Mouse (Mus musculus) heart, embryonic 11.5 days (tissue): ENCODE measurements at regions not wholly inside any gene's neighbourhood (a gene's known extent, or its start where the extent isn't known, plus 50 kb on each side); places are given as distances from the start of the nearest gene placed in this dataset.

Experiments
- ATAC-seq: fragments of 200-750 bp; cut with Nextera tagmentation; replicated peaks from 2 replicates; pipeline ENCODE4 v1.8.0; 2017; ENCODE audit warnings: moderate library complexity; ENCODE audit not compliant: insufficient number of reproducible peaks, low FRiP score, low TSS enrichment
- H3K27ac ChIP-seq: fragments of 300-500 bp; sonication (generic); 2 replicates; pipeline ENCODE4 v1.5.1; 2014; ENCODE audit warnings: mild to moderate bottlenecking, low read depth, low read length
- H3K27me3 ChIP-seq: fragments of 300-500 bp; sonication (generic); 2 replicates; pipeline ENCODE4 v1.6.1; 2014; ENCODE audit warnings: mild to moderate bottlenecking, low read length, mixed read lengths; ENCODE audit not compliant: control insufficient read depth, insufficient read depth
- H3K36me3 ChIP-seq: fragments of 300-500 bp; sonication (generic); 2 replicates; pipeline ENCODE4 v1.6.1; 2014; ENCODE audit warnings: mild to moderate bottlenecking, low read length, moderate library complexity, mixed read lengths; ENCODE audit not compliant: control insufficient read depth, insufficient read depth
- H3K4me1 ChIP-seq: fragments of 300-500 bp; sonication (generic); 2 replicates; pipeline ENCODE4 v1.6.1; 2014; ENCODE audit warnings: low read length; ENCODE audit not compliant: control insufficient read depth, insufficient read depth
- H3K4me2 ChIP-seq: fragments of 300-500 bp; sonication (generic); 2 replicates; pipeline ENCODE4 v1.6.1; 2014; ENCODE audit warnings: mild to moderate bottlenecking, moderate library complexity
- H3K4me3 ChIP-seq: fragments of 300-500 bp; sonication (generic); 2 replicates; pipeline ENCODE4 v1.5.1; 2014; ENCODE audit warnings: low read depth, low read length
- H3K9ac ChIP-seq: fragments of 300-500 bp; sonication (generic); 2 replicates; pipeline ENCODE4 v1.6.1; 2014; ENCODE audit warnings: mild to moderate bottlenecking, low read depth, low read length, moderate library complexity
- H3K9me3 ChIP-seq: fragments of 300-500 bp; sonication (generic); replicated peaks from 2 replicates; pipeline ENCODE4 v1.6.1; 2016; ENCODE audit warnings: low read length; ENCODE audit not compliant: control insufficient read depth
- WGBS: fragments of 180-500 bp; shearing (Covaris S2); extraction: QIAGEN DNeasy Blood & Tissue Kit; methylation state at CpG from one replicate; pipeline ENCODE4 v1.1.7; 2014; ENCODE audit not compliant: insufficient replicate concordance; 5-methylcytosine and 5-hydroxymethylcytosine counted together

DNA sequence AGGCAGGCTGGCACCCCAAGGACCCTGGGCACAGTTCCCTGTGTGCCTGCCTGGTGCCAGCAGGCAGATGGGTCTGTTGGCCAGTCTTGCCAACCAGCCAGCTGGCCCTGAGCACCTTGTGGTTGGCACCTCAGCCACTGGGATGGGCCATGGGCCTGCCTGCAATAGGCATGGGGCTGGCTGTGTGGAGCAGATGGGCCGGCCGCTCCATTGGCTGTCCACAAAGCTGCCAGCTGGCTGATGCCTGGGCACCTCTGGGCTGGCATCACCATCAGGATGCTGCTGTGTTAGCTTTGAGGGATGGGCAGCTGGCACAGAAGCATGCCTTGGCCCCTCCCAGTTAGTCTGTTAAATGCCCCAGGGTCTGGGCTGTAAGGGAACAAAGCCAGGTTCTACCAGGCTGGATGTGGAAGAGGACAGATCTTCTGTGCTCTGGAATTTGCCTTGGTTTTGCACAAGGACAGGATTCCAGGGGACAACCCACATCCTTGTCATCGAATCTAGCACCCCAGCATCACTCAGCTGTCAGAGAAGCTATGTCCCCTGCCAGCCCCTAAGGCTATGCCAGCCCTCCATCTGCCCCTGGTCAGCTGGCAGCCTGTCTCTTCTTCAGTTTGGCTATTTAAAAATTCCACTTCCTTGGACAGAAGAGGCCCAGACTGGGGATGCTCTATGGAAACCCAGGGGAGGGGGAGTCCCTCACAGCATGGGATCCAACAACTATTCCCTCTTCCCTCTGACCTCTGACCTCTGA is 201.8 kb downstream of the Gm26897 start:
- Histone ChIP-seq H3K27ac (no peak overlapping the region), H3K4me1 (no peaks in the 10 kb centered on the region), H3K27me3 (peaks cover 56% of the 10 kb centered on the region), H3K9ac (no peak overlapping the region), H3K4me2 (no peak overlapping the region), H3K9me3 (0 out of 2 replicates have a peak, but pooled peaks cover 3% of the 10 kb centered on the region), H3K4me3 (no peak overlapping the region), H3K36me3 (no peaks in the 10 kb centered on the region)
- 80% methylated on average over 3 of the region's 3 CpGs for WGBS
- ATAC-seq, result no peak

DNA sequence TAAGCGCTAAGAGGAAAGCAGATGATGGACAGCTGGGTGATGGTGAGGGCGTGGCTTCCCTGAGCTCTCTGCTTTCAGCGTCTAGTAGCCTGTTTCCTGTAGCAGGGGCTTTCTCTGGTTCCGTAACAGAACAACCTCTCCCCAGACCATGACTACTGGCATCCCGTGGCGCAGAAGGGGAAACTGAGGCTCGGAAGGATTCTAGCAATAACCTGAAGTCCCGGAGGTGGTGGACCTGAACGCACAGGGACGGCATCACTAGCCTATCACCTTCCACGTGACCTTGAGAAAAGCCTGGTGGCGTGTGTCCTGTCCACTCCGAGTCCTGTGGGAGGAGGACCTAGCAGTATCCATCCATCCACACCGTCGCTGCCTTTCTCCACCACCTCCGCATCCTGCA is 208.1 kb downstream of the Gm26897 start:
- H3K9me3 ChIP-seq, result no peaks in the 10 kb centered on the region
- no peak for ATAC-seq
- H3K9ac ChIP-seq, result no peak overlapping the region
- no peaks in the 10 kb centered on the region for H3K4me1 ChIP-seq
- H3K4me3 ChIP-seq, result no peak overlapping the region
- H3K36me3 ChIP-seq, result no peaks in the 10 kb centered on the region
- H3K27ac ChIP-seq, result no peak overlapping the region
- peaks cover 39% of the 10 kb centered on the region for H3K27me3 ChIP-seq
- no peak overlapping the region for H3K4me2 ChIP-seq
- WGBS, result 71% methylated on average over 16 of the region's 16 CpGs

DNA sequence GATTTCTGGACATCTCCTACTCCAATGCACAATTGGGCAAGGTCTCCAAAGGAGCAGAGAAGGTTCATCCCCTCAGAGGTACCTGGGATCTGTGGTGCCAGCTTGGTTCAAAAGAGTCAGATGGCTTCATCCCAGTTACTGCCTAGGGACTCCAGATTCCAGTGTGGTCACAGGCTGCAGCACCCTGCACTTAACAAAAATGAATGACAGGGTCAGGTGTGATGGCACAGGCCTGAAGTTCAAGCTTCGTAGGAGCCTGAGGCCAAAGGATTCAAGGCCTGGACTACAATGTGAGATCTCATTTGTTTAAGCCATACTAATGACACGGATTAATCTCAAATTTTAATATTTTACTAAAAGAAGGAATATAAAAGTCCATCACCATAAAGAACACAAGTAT is 209.1 kb downstream of the Gm26897 start:
- Histone ChIP-seq H3K27ac (no peak overlapping the region), H3K9me3 (no peaks in the 10 kb centered on the region), H3K27me3 (peaks cover 38% of the 10 kb centered on the region), H3K9ac (no peak overlapping the region), H3K4me2 (no peak overlapping the region), H3K4me3 (no peak overlapping the region), H3K36me3 (no peaks in the 10 kb centered on the region), H3K4me1 (no peaks in the 10 kb centered on the region)
- ATAC-seq, result no peak
- 82% methylated on average over 2 of the region's 2 CpGs for WGBS

DNA sequence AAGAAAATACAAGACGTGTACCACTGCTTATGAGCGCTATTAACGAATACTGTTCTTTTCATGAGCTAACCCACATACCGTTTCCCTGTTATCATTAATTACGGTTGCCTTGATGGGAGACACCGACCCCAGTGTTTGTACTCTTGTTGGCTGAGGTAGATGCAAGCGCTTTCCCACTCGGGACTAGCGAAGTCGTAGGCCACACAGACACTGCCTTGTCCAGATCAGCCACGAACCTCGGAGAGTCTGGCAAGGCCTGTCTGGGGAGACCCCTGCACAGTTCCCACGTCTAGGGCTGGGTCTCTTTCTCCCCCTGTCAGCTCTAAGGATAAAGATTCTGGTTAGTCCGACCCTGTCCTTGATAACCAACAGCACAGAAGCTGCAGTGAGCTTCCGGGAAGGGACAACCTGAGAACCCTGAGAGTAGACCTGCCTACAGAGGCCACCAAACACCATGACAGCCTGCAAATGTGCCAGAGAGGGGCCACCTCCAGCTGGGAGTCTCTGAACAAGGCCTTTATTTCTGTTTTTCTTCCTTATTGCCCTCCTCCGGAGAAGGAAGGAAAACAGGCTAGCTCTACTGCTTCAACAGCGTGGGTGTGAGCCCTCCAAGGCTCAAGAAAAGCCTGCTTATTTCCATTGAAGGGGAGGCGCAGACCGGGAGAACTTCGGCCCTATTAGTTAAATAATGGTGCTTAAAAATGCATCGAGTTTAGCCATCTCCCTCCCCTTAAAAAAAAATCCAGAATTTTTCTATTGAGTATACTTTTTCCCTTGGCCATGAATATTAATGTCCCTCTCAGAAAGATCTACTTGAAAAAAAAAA is 209.8 kb downstream of the Gm26897 start:
- H3K4me3 ChIP-seq, result no peak overlapping the region
- no peak for ATAC-seq
- no peaks in the 10 kb centered on the region for H3K4me1 ChIP-seq
- H3K4me2 ChIP-seq, result no peak overlapping the region
- H3K9me3 ChIP-seq, result no peaks in the 10 kb centered on the region
- WGBS, result 63% methylated on average over 21 of the region's 21 CpGs
- no peak overlapping the region for H3K9ac ChIP-seq
- H3K27me3 ChIP-seq, result peaks cover 36% of the 10 kb centered on the region
- no peak overlapping the region for H3K27ac ChIP-seq
- H3K36me3 ChIP-seq, result no peaks in the 10 kb centered on the region

DNA sequence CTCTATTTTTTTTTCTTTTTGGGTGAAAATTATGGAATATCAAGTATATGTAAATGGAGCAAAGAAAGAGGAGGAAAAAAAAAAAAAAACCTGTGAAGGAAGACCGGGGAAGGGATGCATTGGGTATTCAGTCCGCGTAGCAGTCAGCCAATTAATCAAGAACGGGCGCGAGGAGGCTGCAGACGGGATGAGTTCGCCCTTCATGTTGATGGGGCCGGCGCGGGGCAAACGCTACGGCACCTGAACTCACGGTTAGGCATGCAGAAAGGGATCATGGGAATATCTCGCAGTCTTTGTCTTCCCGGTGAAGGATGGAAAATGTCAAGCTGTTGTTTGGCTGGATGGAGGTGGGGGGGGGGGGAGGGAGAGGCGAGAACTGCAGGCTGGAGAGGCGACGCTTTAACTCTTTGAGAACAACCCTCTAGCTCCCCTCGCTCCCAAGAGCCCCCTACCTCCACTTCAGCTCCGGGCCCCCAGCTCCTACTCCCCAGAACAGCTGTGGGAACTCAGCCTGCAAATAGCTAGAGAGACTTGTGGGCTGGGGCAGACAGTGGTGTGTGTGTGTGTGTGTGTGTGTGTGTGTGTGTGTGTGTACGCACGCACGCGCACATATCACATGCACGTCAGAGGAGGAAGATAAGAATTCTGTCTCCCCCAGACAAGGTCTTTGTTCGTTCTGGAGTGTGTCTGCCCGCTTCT is 210.7 kb downstream of the Gm26897 start:
- Histone ChIP-seq H3K9me3 (no peaks in the 10 kb centered on the region), H3K4me3 (no peak overlapping the region), H3K27ac (no peak overlapping the region), H3K36me3 (no peaks in the 10 kb centered on the region), H3K27me3 (peaks cover 32% of the 10 kb centered on the region), H3K4me1 (no peaks in the 10 kb centered on the region), H3K4me2 (no peak overlapping the region), H3K9ac (no peak overlapping the region)
- WGBS, result 18% methylated on average over 25 of the region's 28 CpGs
- no peak for ATAC-seq

DNA sequence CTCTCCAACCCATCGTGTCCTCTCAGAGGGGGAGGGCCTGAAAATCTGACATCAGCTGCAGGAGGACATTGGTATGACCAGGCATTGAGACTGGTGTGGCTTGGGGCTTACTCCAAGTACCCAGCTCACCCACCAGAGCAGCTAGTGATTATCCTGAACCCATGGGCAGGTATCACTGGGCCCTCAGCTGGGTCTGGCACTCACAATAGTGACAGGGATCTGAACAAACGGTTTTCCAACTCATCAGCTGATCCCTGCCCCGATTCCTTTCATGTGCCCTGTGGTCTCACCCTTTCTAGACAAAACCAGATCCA is 211.2 kb downstream of the Gm26897 start:
- 39% methylated on average over 3 of the region's 3 CpGs for WGBS
- H3K9ac ChIP-seq, result no peak overlapping the region
- no peak overlapping the region for H3K27ac ChIP-seq
- ATAC-seq, result no peak
- H3K4me3 ChIP-seq, result no peak overlapping the region
- H3K4me2 ChIP-seq, result no peak overlapping the region
- no peaks in the 10 kb centered on the region for H3K4me1 ChIP-seq
- H3K36me3 ChIP-seq, result no peaks in the 10 kb centered on the region
- H3K27me3 ChIP-seq, result peaks cover 32% of the 10 kb centered on the region
- H3K9me3 ChIP-seq, result no peaks in the 10 kb centered on the region

DNA sequence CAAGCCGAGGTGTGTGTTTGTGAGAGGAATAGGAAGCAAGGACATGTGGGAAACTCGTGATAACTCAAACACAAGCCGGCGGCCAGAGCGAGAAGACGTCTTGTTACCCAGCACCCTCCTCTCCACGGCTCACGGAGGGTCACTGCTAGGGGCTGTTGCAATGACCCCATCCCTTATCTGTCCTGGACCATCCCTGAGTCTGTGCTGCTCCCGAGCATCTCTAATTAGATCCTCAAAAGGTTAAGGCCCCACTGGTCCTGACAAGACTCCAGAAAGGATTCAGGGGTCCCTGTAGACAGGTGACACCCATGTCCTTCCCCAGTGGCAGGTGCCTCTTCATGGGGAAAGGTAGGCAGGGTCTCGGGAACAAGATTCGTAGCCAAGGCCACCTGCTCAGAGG is 212.6 kb downstream of the Gm26897 start:
- H3K9me3 ChIP-seq, result no peaks in the 10 kb centered on the region
- no peaks in the 10 kb centered on the region for H3K36me3 ChIP-seq
- ATAC-seq, result no peak
- no peak overlapping the region for H3K4me3 ChIP-seq
- H3K27me3 ChIP-seq, result peaks cover 28% of the 10 kb centered on the region
- H3K4me1 ChIP-seq, result no peaks in the 10 kb centered on the region
- H3K27ac ChIP-seq, result no peak overlapping the region
- H3K4me2 ChIP-seq, result no peak overlapping the region
- 86% methylated on average over 11 of the region's 11 CpGs for WGBS
- no peak overlapping the region for H3K9ac ChIP-seq

DNA sequence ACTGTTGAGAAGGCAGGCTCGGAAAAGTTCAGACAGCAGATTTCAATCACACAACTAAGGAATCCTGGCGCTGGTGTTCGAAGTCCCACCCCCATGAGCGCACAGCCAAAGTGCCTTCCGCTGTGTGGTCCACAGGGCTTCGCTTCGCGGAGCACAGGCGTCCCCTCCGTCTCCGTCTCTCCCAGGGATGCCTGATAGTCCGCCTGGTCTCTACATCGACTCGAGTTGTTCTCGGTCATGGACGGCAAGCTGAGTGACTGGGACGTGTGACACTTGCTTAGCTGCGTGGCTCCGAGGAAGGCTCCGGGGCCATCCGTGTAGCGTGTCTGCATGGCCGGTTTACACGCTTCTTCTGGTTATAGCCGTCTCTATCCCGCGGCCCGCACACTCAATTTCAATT is 224.0 kb downstream of the Gm26897 start:
- Histone ChIP-seq H3K4me1 (no peaks in the 10 kb centered on the region), H3K9me3 (no peaks in the 10 kb centered on the region), H3K9ac (no peak overlapping the region), H3K4me3 (no peak overlapping the region), H3K36me3 (no peaks in the 10 kb centered on the region), H3K4me2 (no peak overlapping the region), H3K27me3 (peaks cover 12% of the 10 kb centered on the region; the same call in 1 of the 2 replicates), H3K27ac (no peak overlapping the region)
- 55% methylated on average over 28 of the region's 28 CpGs for WGBS
- ATAC-seq, result no peak
